Mouse (Mus musculus): ENCODE results near the gene Mad2l2.
"Not testable (repeated sequence)": the region's sequence is repeated elsewhere in the genome, so short reads cannot be mapped to it uniquely, and the experiment has no call there.

The Mad2l2 gene

DNA sequence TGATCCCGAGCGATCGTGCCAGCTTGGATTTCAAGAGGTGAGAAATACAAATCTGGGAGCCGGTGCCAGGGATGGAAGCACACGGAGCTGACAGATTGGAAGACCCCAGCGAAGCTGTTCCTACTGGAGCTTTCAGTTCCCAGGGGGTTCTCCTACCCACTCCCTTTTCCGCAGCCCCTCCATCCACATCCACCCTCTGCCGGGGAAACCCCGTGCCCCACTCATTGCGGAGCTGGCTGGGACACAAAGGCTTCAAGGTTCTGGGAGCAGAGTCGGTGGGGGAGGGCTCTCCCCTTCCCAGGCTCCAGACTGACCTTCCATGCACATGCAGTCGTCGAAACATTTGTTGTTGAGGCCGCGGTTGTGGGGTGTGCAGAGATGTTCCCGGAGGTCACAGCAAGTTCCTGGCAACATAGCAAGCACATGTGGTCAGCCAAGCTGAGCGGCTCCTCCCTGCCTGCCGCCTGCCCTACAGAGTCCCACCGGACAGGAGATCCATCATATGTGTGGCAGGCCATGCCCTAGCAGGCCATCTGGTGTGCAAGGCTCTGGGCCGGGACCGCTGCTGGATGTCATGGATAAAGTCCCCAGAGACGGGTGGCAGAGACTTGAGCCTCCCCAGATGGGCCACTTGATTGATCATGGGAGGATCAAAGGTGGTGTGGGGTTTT is 22.4 kb upstream of the Mad2l2 start:
- DNase-seq (ENCODE audit: low read depth, low spot score): no peak

- DNase-seq (ENCODE audit: low read depth, low spot score): no peak
These were observed 21.6 kb upstream of the Mad2l2 start for GRCm38 (mm10) chr4:148108565-148109100.

DNA sequence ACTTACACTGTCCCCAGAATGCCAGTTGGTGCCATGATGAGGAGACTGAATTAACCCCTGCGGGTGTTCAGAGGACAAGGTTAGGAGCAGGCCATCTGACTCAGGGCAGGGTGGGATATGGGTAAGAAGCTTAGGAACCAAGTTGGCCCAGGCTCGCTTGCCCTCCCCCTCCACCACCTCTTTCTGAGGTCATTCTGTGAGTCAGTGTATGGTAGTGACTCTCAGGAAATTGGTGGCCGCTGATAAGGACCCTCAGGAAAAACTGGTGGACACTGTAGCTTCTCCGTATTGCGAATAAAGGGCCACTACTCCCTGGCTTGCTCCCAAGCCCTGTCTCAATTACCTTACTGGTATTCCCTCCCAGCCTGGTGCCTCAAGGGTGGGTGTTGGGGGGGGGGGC is 21.0 kb upstream of the Mad2l2 start:
- DNase-seq (ENCODE audit: low read depth, low spot score): no peak

- DNase-seq (ENCODE audit: low read depth, low spot score): no peak
These were observed 17.7 kb upstream of the Mad2l2 start for GRCm38 (mm10) chr4:148112519-148112918.

- DNase-seq (ENCODE audit: low read depth, low spot score): no peak
These were observed 15.3 kb upstream of the Mad2l2 start for GRCm38 (mm10) chr4:148114758-148115391.

GRCm38 (mm10) chr4:148115467-148115866 is 14.7 kb upstream of the Mad2l2 start:
- no peak for DNase-seq (ENCODE audit: low read depth, low spot score)

- no peak for DNase-seq (ENCODE audit: low read depth, low spot score)
These were observed 13.5 kb upstream of the Mad2l2 start for GRCm38 (mm10) chr4:148116657-148117056.

- no peak for DNase-seq (ENCODE audit: low read depth, low spot score)
These were observed 12.8 kb upstream of the Mad2l2 start for GRCm38 (mm10) chr4:148117392-148117791.

- DNase-seq (ENCODE audit: low read depth, low spot score): not testable (repeated sequence)
These were observed 10.6 kb upstream of the Mad2l2 start for GRCm38 (mm10) chr4:148119578-148119977.

DNA sequence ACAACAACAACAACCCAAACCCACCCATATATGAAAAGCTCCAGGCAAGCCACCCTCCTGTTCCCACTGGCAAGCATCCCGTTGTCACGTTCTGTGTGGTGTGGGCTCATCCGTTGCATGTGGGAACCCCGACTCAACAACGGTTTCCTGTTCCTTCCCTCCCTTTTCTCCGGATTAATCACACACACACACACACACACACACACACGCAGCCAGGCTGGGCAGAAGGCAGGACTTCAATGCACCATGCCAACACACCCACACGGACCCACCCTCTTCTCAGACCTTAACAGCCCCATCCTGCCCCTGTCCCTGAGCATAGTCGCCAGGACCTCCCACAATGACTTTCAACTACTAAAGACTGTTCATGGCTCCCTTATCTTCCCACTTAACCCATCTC is 9.6 kb upstream of the Mad2l2 start:
- no peak for DNase-seq (ENCODE audit: low read depth, low spot score)

- DNase-seq (ENCODE audit: low read depth, low spot score): peak; percentile 84
These were observed 8.8 kb upstream of the Mad2l2 start for GRCm38 (mm10) chr4:148121362-148121761.

GRCm38 (mm10) chr4:148121982-148122693 is 8.0 kb upstream of the Mad2l2 start:
- no peak for DNase-seq (ENCODE audit: low read depth, low spot score)

GRCm38 (mm10) chr4:148122694-148123066 is 7.5 kb upstream of the Mad2l2 start:
- DNase-seq (ENCODE audit: low read depth, low spot score): no peak

- no peak for DNase-seq (ENCODE audit: low read depth, low spot score)
These were observed 1.9 kb upstream of the Mad2l2 start for GRCm38 (mm10) chr4:148128241-148128640.

- no peak for DNase-seq (ENCODE audit: low read depth, low spot score)
These were observed 1.5 kb upstream of the Mad2l2 start for GRCm38 (mm10) chr4:148128672-148129071.

GRCm38 (mm10) chr4:148130561-148131413 is 603 bp downstream of the Mad2l2 start, which contains the start of gene Draxin:
TSS of gene Draxin (minus strand) at chr4:148130698.
- no peak for DNase-seq (ENCODE audit: low read depth, low spot score)

GRCm38 (mm10) chr4:148131497-148132081 is 1.4 kb downstream of the Mad2l2 start:
- no peak for DNase-seq (ENCODE audit: low read depth, low spot score)

- no peak for DNase-seq (ENCODE audit: low read depth, low spot score)
These were observed 4.8 kb downstream of the Mad2l2 start for GRCm38 (mm10) chr4:148134988-148135387.

DNA sequence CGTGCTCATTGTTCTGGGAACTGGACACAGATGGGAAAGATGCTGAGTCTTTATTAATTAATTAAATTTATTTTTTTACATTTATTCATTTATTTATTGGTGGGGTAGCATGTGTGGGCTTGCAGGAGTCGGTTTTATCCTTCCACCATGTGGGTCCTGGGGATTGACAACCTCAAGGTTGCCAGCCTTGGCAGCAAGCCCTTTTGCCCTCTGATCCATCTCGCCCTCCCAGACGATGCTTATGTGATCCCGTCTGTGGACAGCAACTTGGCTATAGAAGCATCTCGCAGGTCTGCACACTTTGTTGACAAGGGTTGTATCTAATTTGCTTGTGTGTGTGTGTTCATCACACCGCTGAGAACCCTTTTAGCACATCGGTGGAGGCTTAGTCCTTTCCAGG is 7.3 kb downstream of the Mad2l2 start:
- no peak for DNase-seq (ENCODE audit: low read depth, low spot score)

GRCm38 (mm10) chr4:148139767-148140097 is 9.5 kb downstream of the Mad2l2 start:
- no peak for DNase-seq (ENCODE audit: low read depth, low spot score)
